9 mouse cellular contexts compared by ENCODE assay signal in genomic region chr5:44306769-44307557, GRCm38 (mm10).
DNase-seq lines count a peak whose midpoint lies in the region; ATAC-seq and TF ChIP-seq lines count a peak whose summit lies in the region.
"Had no signal": no experiment of that assay in that cellular context is flagged by ENCODE, and none has a peak within 500 bp of the region (broad histone marks: within the 10 kb centered on the region; RNA-seq: fewer than 3 reads in every experiment).

No protein-coding gene starts in this region.

- ATAC-seq in lung, embryonic 14.5 days (ENCODE audit: insufficient read depth): no peak; the same call in 1 of the 2 replicates
- no peak for ATAC-seq in embryonic facial prominence, embryonic 12.5 days (ENCODE audit: insufficient number of reproducible peaks, insufficient read depth, low FRiP score, low TSS enrichment)
- no peak for ATAC-seq in liver, embryonic 12.5 days
- ATAC-seq in granulocyte monocyte progenitor cell, adult 5-6 weeks (replicated peaks; ENCODE audit: poor library complexity, severe bottlenecking): no peak

- DNase-seq in heart, adult 11 months: peak; percentile 33
- no peak for DNase-seq in heart, postnatal 14 days
- peak; percentile 9 for DNase-seq in lung, embryonic 14.5 days
- DNase-seq in lung, postnatal 10 days: no peak
- no peak for DNase-seq in right cerebral cortex, postnatal 14 days

- intact Hi-C loops in heart, postnatal 14 days (cut with DNase I): loop anchor here (5.0 kb wide), 1 partner anchor 525 kb away; no protein-coding TSS in a partner anchor

- H3K4me2 ChIP-seq in lung, embryonic 14.5 days: peak overlapping the region; percentile 43
- H3K4me2 ChIP-seq in embryonic facial prominence, embryonic 12.5 days (replicated peaks): 0 out of 2 replicates have a peak overlapping the region, but pooled peaks have one; percentile 18
- peak overlapping the region; percentile 27; the same call in 1 of the 2 replicates for H3K4me2 ChIP-seq in liver, embryonic 12.5 days

- no peaks in the 10 kb centered on the region for H3K9me3 ChIP-seq in lung, embryonic 14.5 days (ENCODE audit: low read depth, low read length)
- H3K9me3 ChIP-seq in embryonic facial prominence, embryonic 12.5 days: no peaks in the 10 kb centered on the region
- H3K9me3 ChIP-seq in liver, embryonic 12.5 days (replicated peaks): no peaks in the 10 kb centered on the region

- H3K27ac ChIP-seq in lung, embryonic 14.5 days (ENCODE audit: low read depth): no peak overlapping the region
- no peak overlapping the region for H3K27ac ChIP-seq in embryonic facial prominence, embryonic 12.5 days
- no peak overlapping the region for H3K27ac ChIP-seq in liver, embryonic 12.5 days
- H3K27ac ChIP-seq: macrophage had no signal

- H3K4me3 ChIP-seq in lung, embryonic 14.5 days (ENCODE audit: low read depth, low read length): no peak overlapping the region
- no peak overlapping the region for H3K4me3 ChIP-seq in embryonic facial prominence, embryonic 12.5 days
- no peak overlapping the region for H3K4me3 ChIP-seq in liver, embryonic 12.5 days

- TF ChIP-seq CTCF in lung, embryonic 14.5 days (IDR thresholded peaks at IDR 0.05; ENCODE audit: low read depth): no peak

- H3K9ac ChIP-seq in lung, embryonic 14.5 days: no peak overlapping the region
- no peak overlapping the region for H3K9ac ChIP-seq in embryonic facial prominence, embryonic 12.5 days
- H3K9ac ChIP-seq in liver, embryonic 12.5 days: no peak overlapping the region

- H3K4me1 ChIP-seq in lung, embryonic 14.5 days (ENCODE audit: insufficient read depth): no peaks in the 10 kb centered on the region
- no peaks in the 10 kb centered on the region for H3K4me1 ChIP-seq in embryonic facial prominence, embryonic 12.5 days
- peaks cover 8% of the 10 kb centered on the region for H3K4me1 ChIP-seq in liver, embryonic 12.5 days

- no peaks in the 10 kb centered on the region for H3K36me3 ChIP-seq in lung, embryonic 14.5 days (ENCODE audit: insufficient read depth)
- no peaks in the 10 kb centered on the region for H3K36me3 ChIP-seq in embryonic facial prominence, embryonic 12.5 days
- no peaks in the 10 kb centered on the region for H3K36me3 ChIP-seq in liver, embryonic 12.5 days

- H3K27me3 ChIP-seq in lung, embryonic 14.5 days (ENCODE audit: insufficient read depth, low read length): no peaks in the 10 kb centered on the region
- no peaks in the 10 kb centered on the region for H3K27me3 ChIP-seq in embryonic facial prominence, embryonic 12.5 days
- H3K27me3 ChIP-seq in liver, embryonic 12.5 days (replicated peaks): no peaks in the 10 kb centered on the region

- 15% methylated on average over 16 of the region's 16 CpGs for WGBS in lung, embryonic 14.5 days
- WGBS in embryonic facial prominence, embryonic 12.5 days: 17% methylated on average over 14 of the region's 16 CpGs
- WGBS in liver, embryonic 12.5 days (ENCODE audit: insufficient replicate concordance): 11% methylated on average over 16 of the region's 16 CpGs

Comparison
In these comparisons a context has a peak if more than half of its experiments do, and no peak if none do; other contexts are left out.
1. DNase-seq: peak in heart, adult 11 months (single experiment) and lung, embryonic 14.5 days (single experiment); none in heart, postnatal 14 days (0 of 2), lung, postnatal 10 days (single experiment) and right cerebral cortex, postnatal 14 days (single experiment).
2. Peak in every context shown above with its lines, with median percentiles within 50 percentile points of each other: H3K4me2 ChIP-seq.